Comparison of ENCODE assay signal across 12 mouse cellular contexts in genomic region chr6:50684646-50685415, GRCm38 (mm10). TPM values are rescaled to one million over a fixed set of nuclear protein-coding genes. Genes with fewer than 3 reads are reported as not detected.
DNase-seq lines count a peak whose midpoint lies in the region; ATAC-seq lines count a peak whose summit lies in the region.
"Had no signal": no experiment of that assay in that cellular context is flagged by ENCODE, and none has a peak within 500 bp of the region (broad histone marks: within the 10 kb centered on the region; RNA-seq: fewer than 3 reads in every experiment).

No protein-coding gene starts in this region.

- no peak for ATAC-seq in heart, embryonic 12.5 days (ENCODE audit: insufficient number of reproducible peaks, low FRiP score)
- ATAC-seq in granulocyte monocyte progenitor cell, adult 5-6 weeks (replicated peaks; ENCODE audit: poor library complexity, severe bottlenecking) = 0 out of 2 replicates have a peak, but pooled peaks have one; percentile 33
- no peak for ATAC-seq in forebrain, embryonic 15.5 days (replicated peaks)

- H3K36me3 ChIP-seq in heart, embryonic 10.5 days = no peaks in the 10 kb centered on the region
- no peaks in the 10 kb centered on the region for H3K36me3 ChIP-seq in heart, embryonic 12.5 days
- no peaks in the 10 kb centered on the region for H3K36me3 ChIP-seq in forebrain, embryonic 15.5 days

- 62% methylated on average over 7 of the region's 7 CpGs for WGBS in heart, embryonic 10.5 days
- WGBS in heart, embryonic 12.5 days = 50% methylated on average over 7 of the region's 7 CpGs
- 46% methylated on average over 7 of the region's 7 CpGs for WGBS in forebrain, embryonic 15.5 days

- H3K9me3 ChIP-seq in heart, embryonic 10.5 days = no peaks in the 10 kb centered on the region
- H3K9me3 ChIP-seq in heart, embryonic 12.5 days (replicated peaks) = no peaks in the 10 kb centered on the region
- H3K9me3 ChIP-seq in forebrain, embryonic 15.5 days = no peaks in the 10 kb centered on the region

- peaks cover 23% of the 10 kb centered on the region for H3K4me1 ChIP-seq in heart, embryonic 10.5 days
- H3K4me1 ChIP-seq in heart, embryonic 12.5 days (replicated peaks) = peaks cover 23% of the 10 kb centered on the region
- H3K4me1 ChIP-seq in forebrain, embryonic 15.5 days = peaks cover 26% of the 10 kb centered on the region

- H3K4me2 ChIP-seq in heart, embryonic 12.5 days = no peak overlapping the region
- H3K4me2 ChIP-seq in forebrain, embryonic 15.5 days (replicated peaks) = no peak overlapping the region

- 0 out of 2 replicates have a peak overlapping the region, but pooled peaks have one; percentile 32 for H3K27ac ChIP-seq in heart, embryonic 10.5 days
- H3K27ac ChIP-seq in heart, embryonic 12.5 days (ENCODE audit: poor library complexity, severe bottlenecking) = no peak overlapping the region
- no peak overlapping the region for H3K27ac ChIP-seq in forebrain, embryonic 15.5 days (replicated peaks)

- no peak overlapping the region for H3K4me3 ChIP-seq in heart, embryonic 10.5 days
- H3K4me3 ChIP-seq in heart, embryonic 12.5 days = no peak overlapping the region
- no peak overlapping the region for H3K4me3 ChIP-seq in forebrain, embryonic 15.5 days

- H3K9ac ChIP-seq in heart, embryonic 12.5 days = no peak overlapping the region
- H3K9ac ChIP-seq in forebrain, embryonic 15.5 days (replicated peaks) = no peak overlapping the region

- no peak for DNase-seq in heart, embryonic 10.5 days (ENCODE audit: low spot score)
- DNase-seq in right cerebral cortex, postnatal 25 days = peak; percentile 14
- no peak for DNase-seq in right cerebral cortex, postnatal 10 days (ENCODE audit: low spot score in 2 of 2)
- no peak for DNase-seq in retina, embryonic 14.5 days (ENCODE audit: low spot score)
- DNase-seq in spleen, postnatal 36 days (ENCODE audit: low spot score in 2 of 2) = no peak
- DNase-seq: cerebellum, postnatal 14 days; gastrocnemius, postnatal 36 days had no signal

- H3K27me3 ChIP-seq in heart, embryonic 10.5 days (ENCODE audit: insufficient read depth, poor library complexity, severe bottlenecking) = no peaks in the 10 kb centered on the region
- no peaks in the 10 kb centered on the region for H3K27me3 ChIP-seq in heart, embryonic 12.5 days (replicated peaks)
- no peaks in the 10 kb centered on the region for H3K27me3 ChIP-seq in forebrain, embryonic 15.5 days

RNA-seq across cellular contexts. Expression of gene Npvf, which starts 30.6 kb away (rescaled TPM):
- 0.33 TPM in 1 of 2 replicates, not detected in the other for polyA plus RNA-seq in heart, embryonic 10.5 days (2016; fragmentation: Nextera tagmentation; extraction: Ambion mirVana)
- 0.32 TPM in 1 of 2 replicates, not detected in the other for polyA plus RNA-seq in heart, embryonic 12.5 days (2016; fragmentation: Nextera tagmentation; extraction: Ambion mirVana)
- total RNA-seq in granulocyte monocyte progenitor cell, adult 5-6 weeks (2014; fragmentation: Nextera tagmentation) = not detected in 2 replicates
- total RNA-seq in granulocyte monocyte progenitor cell, adult 5-6 weeks (2017) = not detected in 2 replicates
- 1.0 TPM in 1 of 2 replicates, not detected in the other for polyA plus RNA-seq in forebrain, embryonic 15.5 days (2015; fragmentation: Nextera tagmentation; extraction: Ambion mirVana)
- total RNA-seq: gastrocnemius, postnatal 36 days; MEL had no signal
- polyA plus RNA-seq: limb, embryonic 11.5 days had no signal
